ENCODE assay signal across 8 mouse cellular contexts in the genomic region with DNA sequence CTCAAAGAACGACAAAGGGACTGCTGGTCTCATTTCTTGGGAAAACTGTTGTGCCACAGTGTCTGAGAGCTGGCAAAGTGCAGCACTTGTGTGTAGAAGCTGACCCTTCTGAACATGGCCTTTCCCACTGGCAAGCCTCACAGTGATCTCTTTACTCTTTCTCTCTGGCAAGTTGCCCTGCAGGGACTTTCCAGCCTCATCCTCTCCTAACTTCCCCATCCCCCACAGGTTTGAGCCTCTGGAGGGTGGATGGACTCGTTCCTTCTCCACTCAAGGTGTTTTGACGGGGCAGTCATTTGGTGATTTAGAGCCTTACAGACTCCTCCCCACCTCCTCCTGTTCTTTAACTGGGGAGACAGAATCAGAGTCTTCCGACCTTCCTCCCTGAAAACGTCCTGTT. TPM values are rescaled to one million over a fixed set of nuclear protein-coding genes. Genes with fewer than 3 reads are reported as not detected.
DNase-seq lines count a peak whose midpoint lies in the region; ATAC-seq and TF ChIP-seq lines count a peak whose summit lies in the region.

No protein-coding gene starts in this region.

- ATAC-seq in heart, embryonic 13.5 days (ENCODE audit: extremely low read depth, insufficient number of reproducible peaks, low FRiP score, low TSS enrichment) = no peak
- no peak; the same call in 1 of the 2 replicates for ATAC-seq in forebrain, embryonic 13.5 days
- no peak for ATAC-seq in liver, embryonic 13.5 days (ENCODE audit: low read depth)

- peaks cover 8% of the 10 kb centered on the region for H3K4me1 ChIP-seq in heart, embryonic 13.5 days
- peaks cover 0 to 5% of the 10 kb centered on the region in 2 experiments; a peak in 1 of 4 replicates for H3K4me1 ChIP-seq in ES-E14 (ENCODE audit: control insufficient read depth in 2 of 2, insufficient read depth in 2 of 2, low read length in 2 of 2, poor library complexity in 1 of 2)
- H3K4me1 ChIP-seq in forebrain, embryonic 13.5 days = peaks cover 16% of the 10 kb centered on the region
- peaks cover 5% of the 10 kb centered on the region for H3K4me1 ChIP-seq in liver, embryonic 13.5 days (replicated peaks)

- peaks cover 32% of the 10 kb centered on the region for H3K27me3 ChIP-seq in heart, embryonic 13.5 days (replicated peaks)
- peaks cover 3% of the 10 kb centered on the region; the same call in 1 of the 2 replicates for H3K27me3 ChIP-seq in forebrain, embryonic 13.5 days
- peaks cover 46% of the 10 kb centered on the region for H3K27me3 ChIP-seq in liver, embryonic 13.5 days

- H3K9me3 ChIP-seq in heart, embryonic 13.5 days = no peaks in the 10 kb centered on the region
- H3K9me3 ChIP-seq in ES-E14 (ENCODE audit: control insufficient read depth, insufficient read depth, low read depth, low read length) = no peaks in the 10 kb centered on the region
- H3K9me3 ChIP-seq in forebrain, embryonic 13.5 days (replicated peaks) = no peaks in the 10 kb centered on the region
- H3K9me3 ChIP-seq in liver, embryonic 13.5 days (replicated peaks) = no peaks in the 10 kb centered on the region

- no peak overlapping the region for H3K9ac ChIP-seq in heart, embryonic 13.5 days
- H3K9ac ChIP-seq in ES-E14 (ENCODE audit: insufficient read depth, low read depth, low read length, poor library complexity, severe bottlenecking) = no peak overlapping the region
- H3K9ac ChIP-seq in forebrain, embryonic 13.5 days = peak overlapping the region; percentile 76
- no peak overlapping the region for H3K9ac ChIP-seq in liver, embryonic 13.5 days

- H3K4me2 ChIP-seq in heart, embryonic 13.5 days = peak overlapping the region; percentile 99
- peak overlapping the region; percentile 77 for H3K4me2 ChIP-seq in forebrain, embryonic 13.5 days
- peak overlapping the region; percentile 63 for H3K4me2 ChIP-seq in liver, embryonic 13.5 days

- H3K4me3 ChIP-seq in heart, embryonic 13.5 days = peak overlapping the region; percentile 77
- peak overlapping the region; percentile 96 to 97; a peak in 3 of 4 replicates for H3K4me3 ChIP-seq in ES-E14 (ENCODE audit: insufficient read depth in 1 of 2, low read depth in 1 of 2, low read length in 2 of 2, poor library complexity in 1 of 2, severe bottlenecking in 1 of 2)
- peak overlapping the region; percentile 81 for H3K4me3 ChIP-seq in forebrain, embryonic 13.5 days
- peak overlapping the region; percentile 51; the same call in 1 of the 2 replicates for H3K4me3 ChIP-seq in liver, embryonic 13.5 days (replicated peaks)

- H3K36me3 ChIP-seq in heart, embryonic 13.5 days = no peaks in the 10 kb centered on the region
- H3K36me3 ChIP-seq in ES-E14 (ENCODE audit: control insufficient read depth, insufficient read depth, low read length, poor library complexity, severe bottlenecking) = no peaks in the 10 kb centered on the region
- H3K36me3 ChIP-seq in forebrain, embryonic 13.5 days (ENCODE audit: poor library complexity, severe bottlenecking) = no peaks in the 10 kb centered on the region
- H3K36me3 ChIP-seq in liver, embryonic 13.5 days = no peaks in the 10 kb centered on the region

- 18% methylated on average over 5 of the region's 5 CpGs for WGBS in heart, embryonic 13.5 days
- WGBS in forebrain, embryonic 13.5 days = 15% methylated on average over 5 of the region's 5 CpGs
- WGBS in liver, embryonic 13.5 days (ENCODE audit: insufficient replicate concordance) = 13% methylated on average over 5 of the region's 5 CpGs

- in situ Hi-C loops in ES-E14 (cut with MboI; ENCODE audit: low sequenced_read_pairs in 2 of 2, unreplicated experiment in 2 of 2) = no loop called here

- DNase-seq in heart, adult 8-10 months (ENCODE audit: low spot score) = no peak
- no peak for DNase-seq in ES-E14 (ENCODE audit: low read depth, low spot score)
- DNase-seq in liver, embryonic 13.5 days = no peak
- DNase-seq in spleen, postnatal 14 days (ENCODE audit: low spot score in 2 of 2) = no peak
- DNase-seq in right cerebral cortex, postnatal 25 days = no peak
- no peak for DNase-seq in layer of hippocampus, adult 9-10 months (ENCODE audit: low spot score)

- H3K27ac ChIP-seq in heart, embryonic 13.5 days (replicated peaks) = no peak overlapping the region
- no peak overlapping the region for H3K27ac ChIP-seq in ES-E14 (ENCODE audit: insufficient read depth, low read depth, low read length, poor library complexity, severe bottlenecking)
- no peak overlapping the region for H3K27ac ChIP-seq in forebrain, embryonic 13.5 days
- H3K27ac ChIP-seq in liver, embryonic 13.5 days = no peak overlapping the region

TF ChIP-seq in ES-E14, 5 proteins besides CTCF, POLR2A, EP300 and RAD21:
- no peak for TF ChIP-seq HCFC1 (IDR thresholded peaks at IDR 0.05; ENCODE audit: borderline replicate concordance, insufficient read depth, low read length)
- TF ChIP-seq ZC3H11A (IDR thresholded peaks at IDR 0.05; ENCODE audit: borderline replicate concordance, low read depth, low read length) = no peak
- TF ChIP-seq ZNF384 (IDR thresholded peaks at IDR 0.05; ENCODE audit: low read depth, low read length) = no peak
- TF ChIP-seq MAFK (IDR thresholded peaks at IDR 0.05; ENCODE audit: insufficient read depth, low read depth, low read length) = no peak
- TF ChIP-seq CHD2 (IDR thresholded peaks at IDR 0.05; ENCODE audit: low read depth, low read length) = no peak

RNA-seq across cellular contexts. Expression of a gene that starts 0.3 kb away (rescaled TPM):
- 0.52 and 0.87 TPM in 2 replicates for polyA plus RNA-seq in heart, embryonic 13.5 days (2015; fragmentation: Nextera tagmentation; extraction: Ambion mirVana)
- total RNA-seq in heart, adult 8-10 months (2022) = 1 to 10 TPM; 1.1 to 1.9 (median 1.5) TPM
- 5.1 and 5.5 TPM in 2 replicates for total RNA-seq in ES-E14 (2012; rRNA removed)
- 17.9 and 21.8 TPM in 2 replicates for polyA plus RNA-seq in forebrain, embryonic 13.5 days (2015; fragmentation: Nextera tagmentation; extraction: Ambion mirVana)
- 0.29 and 0.46 TPM in 2 replicates for polyA plus RNA-seq in liver, embryonic 13.5 days (2015; fragmentation: Nextera tagmentation; extraction: Ambion mirVana)

Comparison
In these comparisons a context has a peak if more than half of its experiments do, and no peak if none do; other contexts are left out.
1. RNA of a gene that starts 0.3 kb away (polyA plus RNA-seq): 17.9 to 21.8 TPM in forebrain, embryonic 13.5 days; 0.52 to 0.87 TPM in heart, embryonic 13.5 days and 0.29 to 0.46 TPM in liver, embryonic 13.5 days; every median in the first group is over 10 times any median in the second.
2. Peak in every context shown above with its lines, with median percentiles within 50 percentile points of each other: H3K4me2 ChIP-seq and H3K4me3 ChIP-seq.